ENCODE assay signal across 8 mouse cellular contexts in genomic region chr5:92277437-92278394, GRCm38 (mm10). TPM values are rescaled to one million over a fixed set of nuclear protein-coding genes. Genes with fewer than 3 reads are reported as not detected.
DNase-seq lines count a peak whose midpoint lies in the region; ATAC-seq and TF ChIP-seq lines count a peak whose summit lies in the region.

Gene Naaa, minus strand, starts transcription at chr5:92278170.

- ATAC-seq in forebrain, embryonic 12.5 days (ENCODE audit: low FRiP score): peak; percentile 90
- ATAC-seq in heart, postnatal 0 days (ENCODE audit: insufficient read depth, low read depth): peak; percentile 92
- ATAC-seq in liver, embryonic 16.5 days (ENCODE audit: low read depth): peak; percentile 91
- ATAC-seq in neural tube, embryonic 13.5 days (ENCODE audit: low read depth): peak; percentile 95

- H3K9ac ChIP-seq in forebrain, embryonic 12.5 days: peak within 1 kb of the TSS; percentile 68
- peak within 1 kb of the TSS; percentile 63 for H3K9ac ChIP-seq in heart, postnatal 0 days (replicated peaks; ENCODE audit: low read depth, low read length)
- peak within 1 kb of the TSS; percentile 59 for H3K9ac ChIP-seq in liver, embryonic 16.5 days (ENCODE audit: low read depth, low read length)
- peak within 1 kb of the TSS; percentile 75 for H3K9ac ChIP-seq in neural tube, embryonic 13.5 days

- 3% methylated on average over 54 of the region's 54 CpGs for WGBS in forebrain, embryonic 12.5 days
- WGBS in heart, postnatal 0 days: 3% methylated on average over 54 of the region's 54 CpGs
- WGBS in liver, embryonic 16.5 days (ENCODE audit: insufficient replicate concordance): 2% methylated on average over 54 of the region's 54 CpGs
- 4% methylated on average over 54 of the region's 54 CpGs for WGBS in neural tube, embryonic 13.5 days

- no peak for TF ChIP-seq CTCF in E14TG2a.4 (conservative IDR thresholded peaks at IDR 0.05; ENCODE audit: low read length)
- peak; percentile 60 for TF ChIP-seq CTCF in heart, postnatal 0 days (IDR thresholded peaks at IDR 0.05; ENCODE audit: low read depth)
- peak; percentile 2; the same call in 1 of the 2 replicates for TF ChIP-seq CTCF in testis, adult 2 months (IDR thresholded peaks at IDR 0.05; ENCODE audit: control insufficient read depth, insufficient read depth, insufficient replicate concordance, low read depth, low read length)

- no peaks in the 10 kb centered on the region for H3K9me3 ChIP-seq in E14TG2a.4 (ENCODE audit: low read length)
- no peaks in the 10 kb centered on the region for H3K9me3 ChIP-seq in forebrain, embryonic 12.5 days
- H3K9me3 ChIP-seq in heart, postnatal 0 days (replicated peaks; ENCODE audit: control insufficient read depth, low read length): no peaks in the 10 kb centered on the region
- no peaks in the 10 kb centered on the region for H3K9me3 ChIP-seq in liver, embryonic 16.5 days (replicated peaks; ENCODE audit: control insufficient read depth, low read length)
- no peaks in the 10 kb centered on the region for H3K9me3 ChIP-seq in neural tube, embryonic 13.5 days

- no peak for TF ChIP-seq EP300 in heart, postnatal 0 days (IDR thresholded peaks at IDR 0.05; ENCODE audit: low read depth)

- TF ChIP-seq POLR2A in testis, adult 2 months (IDR thresholded peaks at IDR 0.05; ENCODE audit: control insufficient read depth, low read depth, low read length): no peak

- H3K27ac ChIP-seq in forebrain, embryonic 12.5 days: no peak within 1 kb of the TSS
- peak within 1 kb of the TSS; percentile 72 for H3K27ac ChIP-seq in heart, postnatal 0 days (ENCODE audit: low read depth)
- peak within 1 kb of the TSS; percentile 53; the same call in 1 of the 2 replicates for H3K27ac ChIP-seq in liver, embryonic 16.5 days (ENCODE audit: low read length)
- peak within 1 kb of the TSS; percentile 65 for H3K27ac ChIP-seq in neural tube, embryonic 13.5 days (replicated peaks)
- no peak within 1 kb of the TSS for H3K27ac ChIP-seq in testis, adult 2 months (ENCODE audit: control insufficient read depth, insufficient read depth, low read depth, low read length)

- peaks cover 13% of the 10 kb centered on the region; the same call in 1 of the 2 replicates for H3K27me3 ChIP-seq in E14TG2a.4 (ENCODE audit: insufficient read depth, low read length)
- no peaks in the 10 kb centered on the region for H3K27me3 ChIP-seq in forebrain, embryonic 12.5 days
- H3K27me3 ChIP-seq in heart, postnatal 0 days (ENCODE audit: control insufficient read depth, insufficient read depth, low read length): no peaks in the 10 kb centered on the region; the same call in 1 of the 2 replicates
- peaks cover 14% of the 10 kb centered on the region; the same call in 1 of the 2 replicates for H3K27me3 ChIP-seq in liver, embryonic 16.5 days (ENCODE audit: control insufficient read depth, insufficient read depth, low read depth, low read length)
- H3K27me3 ChIP-seq in neural tube, embryonic 13.5 days: no peaks in the 10 kb centered on the region
- no peaks in the 10 kb centered on the region for H3K27me3 ChIP-seq in testis, adult 2 months (ENCODE audit: control insufficient read depth, insufficient read depth, low read length)

- peaks cover 4% of the 10 kb centered on the region; the same call in 1 of the 2 replicates for H3K36me3 ChIP-seq in E14TG2a.4 (ENCODE audit: insufficient read depth, low read length)
- H3K36me3 ChIP-seq in forebrain, embryonic 12.5 days (replicated peaks): no peaks in the 10 kb centered on the region
- H3K36me3 ChIP-seq in heart, postnatal 0 days (replicated peaks; ENCODE audit: control insufficient read depth, insufficient read depth, low read length): no peaks in the 10 kb centered on the region
- no peaks in the 10 kb centered on the region for H3K36me3 ChIP-seq in liver, embryonic 16.5 days (ENCODE audit: control insufficient read depth, insufficient read depth)
- H3K36me3 ChIP-seq in neural tube, embryonic 13.5 days: no peaks in the 10 kb centered on the region
- H3K36me3 ChIP-seq in testis, adult 2 months (ENCODE audit: control insufficient read depth, insufficient read depth, low read length): no peaks in the 10 kb centered on the region

- H3K4me1 ChIP-seq in E14TG2a.4 (replicated peaks; ENCODE audit: low read depth, low read length): peaks cover 44% of the 10 kb centered on the region
- peaks cover 10% of the 10 kb centered on the region for H3K4me1 ChIP-seq in forebrain, embryonic 12.5 days
- peaks cover 11% of the 10 kb centered on the region for H3K4me1 ChIP-seq in heart, postnatal 0 days (ENCODE audit: control insufficient read depth, insufficient read depth)
- peaks cover 16% of the 10 kb centered on the region for H3K4me1 ChIP-seq in liver, embryonic 16.5 days (ENCODE audit: control insufficient read depth, low read depth, low read length)
- peaks cover 10% of the 10 kb centered on the region for H3K4me1 ChIP-seq in neural tube, embryonic 13.5 days (replicated peaks)
- peaks cover 10% of the 10 kb centered on the region for H3K4me1 ChIP-seq in testis, adult 2 months (ENCODE audit: control insufficient read depth, insufficient read depth, low read length)

- peak within 1 kb of the TSS; percentile 83 for H3K4me3 ChIP-seq in E14TG2a.4 (replicated peaks; ENCODE audit: low read length)
- peak within 1 kb of the TSS; percentile 72 for H3K4me3 ChIP-seq in forebrain, embryonic 12.5 days (replicated peaks)
- H3K4me3 ChIP-seq in heart, postnatal 0 days (ENCODE audit: low read depth, low read length): peak within 1 kb of the TSS; percentile 75
- peak within 1 kb of the TSS; percentile 75 for H3K4me3 ChIP-seq in liver, embryonic 16.5 days (ENCODE audit: low read depth, low read length)
- H3K4me3 ChIP-seq in neural tube, embryonic 13.5 days: peak within 1 kb of the TSS; percentile 67
- H3K4me3 ChIP-seq in testis, adult 2 months (ENCODE audit: control insufficient read depth, low read depth, low read length): peak within 1 kb of the TSS; percentile 79

- DNase-seq in c-Kit-positive CD71-positive TER-119-positive erythroid progenitor cells, embryonic 14.5 days (ENCODE audit: low spot score): peak; percentile 68
- DNase-seq in heart, postnatal 0 days (ENCODE audit: low spot score): peak; percentile 86
- DNase-seq in kidney, postnatal 4 days: peak; percentile 86 to 91

- peak within 1 kb of the TSS; percentile 93 for H3K4me2 ChIP-seq in forebrain, embryonic 12.5 days
- H3K4me2 ChIP-seq in heart, postnatal 0 days (ENCODE audit: low read depth, low read length): peak within 1 kb of the TSS; percentile 96
- peak within 1 kb of the TSS; percentile 85 for H3K4me2 ChIP-seq in liver, embryonic 16.5 days (ENCODE audit: low read depth, low read length)
- peak within 1 kb of the TSS; percentile 93 for H3K4me2 ChIP-seq in neural tube, embryonic 13.5 days

RNA-seq across cellular contexts. Expression of gene Naaa, which starts in this region (rescaled TPM):
- polyA plus RNA-seq in forebrain, embryonic 12.5 days (2016; fragmentation: Nextera tagmentation; extraction: Ambion mirVana): 3.7 and 4.1 TPM in 2 replicates
- 5.7 and 9.7 TPM in 2 replicates for total RNA-seq in heart, postnatal 0 days (2014; rRNA removed; ENCODE audit: low replicate concordance)
- 6.4 and 7.5 TPM in 2 replicates for polyA plus RNA-seq in heart, postnatal 0 days (2015; fragmentation: Nextera tagmentation; extraction: Ambion mirVana)
- 5.5 and 6.4 TPM in 2 replicates for polyA plus RNA-seq in liver, embryonic 16.5 days (2015; fragmentation: Nextera tagmentation; extraction: Ambion mirVana)
- polyA plus RNA-seq in neural tube, embryonic 13.5 days (2015; fragmentation: Nextera tagmentation; extraction: Ambion mirVana): 14.3 and 14.6 TPM in 2 replicates
- 4.1 and 5.1 TPM in 2 replicates for polyA plus RNA-seq in testis, adult 2 months (2012; rRNA removed)

Comparison
In these comparisons a context has a peak if more than half of its experiments do, and no peak if none do; other contexts are left out.
1. H3K27ac ChIP-seq: peak in heart, postnatal 0 days (single experiment), liver, embryonic 16.5 days (single experiment) and neural tube, embryonic 13.5 days (single experiment); none in forebrain, embryonic 12.5 days (single experiment) and testis, adult 2 months (single experiment).
2. Peak in every context shown above with its lines, with median percentiles within 50 percentile points of each other: H3K4me3 ChIP-seq, DNase-seq, ATAC-seq, H3K4me2 ChIP-seq and H3K9ac ChIP-seq.